Mouse (Mus musculus) MN1 (cell line): ENCODE data around the gene Fgf14.
A peak's percentile ranks its signal among the peaks of the same experiment; 100 is the strongest.
"Not testable (repeated sequence)": the region's sequence is repeated elsewhere in the genome, so short reads cannot be mapped to it uniquely, and the experiment has no call there.

ENCODE experiments used
- DNase-seq: peaks from one replicate; pipeline ENCODE4 v3.0.0-alpha.2; 2016; ENCODE audit warnings: low spot score

Gene Fgf14

DNA sequence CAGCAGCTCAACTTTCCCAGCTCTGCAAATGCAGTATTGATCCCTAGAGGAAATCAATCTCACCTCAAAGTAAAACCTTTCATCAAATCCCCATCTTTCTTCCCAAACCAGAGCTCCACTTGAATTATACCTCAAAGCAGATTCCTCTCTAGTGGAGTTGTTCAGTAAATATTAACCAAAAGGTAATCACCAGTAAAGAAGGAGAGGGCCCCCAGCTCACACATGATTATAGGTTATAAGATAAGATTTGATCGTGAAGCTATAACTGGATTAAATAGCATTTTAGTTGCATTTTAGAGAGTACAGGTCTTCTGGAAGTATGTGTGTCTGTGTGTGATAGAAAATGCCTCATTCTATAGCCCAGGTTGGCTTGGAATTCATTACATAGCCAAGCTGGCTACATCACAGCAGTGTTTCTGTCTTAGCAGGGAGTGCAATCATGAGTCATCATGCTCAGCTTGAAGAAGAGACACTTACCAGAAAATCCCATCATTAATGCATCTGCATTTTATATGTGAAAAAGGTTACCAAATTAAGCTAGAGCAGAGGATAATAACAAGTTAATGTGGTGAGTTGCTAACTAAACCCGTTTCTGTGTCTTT is 202.8 kb downstream of the Fgf14 start:
- DNase-seq: no peak

DNA sequence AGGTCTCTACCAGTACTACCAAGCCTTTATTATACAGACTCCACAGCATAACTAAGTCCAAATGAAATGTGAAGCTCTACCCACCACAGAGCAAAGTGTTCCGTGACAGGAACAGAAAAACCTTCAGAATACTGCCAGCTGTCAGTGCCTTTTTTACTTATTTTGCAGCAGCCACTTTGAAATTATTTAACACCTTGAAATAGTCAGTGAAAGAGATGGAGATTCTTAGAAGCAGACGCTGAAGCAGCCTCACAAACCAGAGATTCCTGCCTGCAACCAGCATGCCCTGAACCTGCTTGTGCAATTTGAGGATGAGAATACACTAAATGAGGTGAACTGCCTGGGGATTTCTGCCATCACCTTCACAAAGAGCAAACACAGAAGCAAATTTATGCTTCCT is 206.0 kb downstream of the Fgf14 start:
- no peak for DNase-seq

DNA sequence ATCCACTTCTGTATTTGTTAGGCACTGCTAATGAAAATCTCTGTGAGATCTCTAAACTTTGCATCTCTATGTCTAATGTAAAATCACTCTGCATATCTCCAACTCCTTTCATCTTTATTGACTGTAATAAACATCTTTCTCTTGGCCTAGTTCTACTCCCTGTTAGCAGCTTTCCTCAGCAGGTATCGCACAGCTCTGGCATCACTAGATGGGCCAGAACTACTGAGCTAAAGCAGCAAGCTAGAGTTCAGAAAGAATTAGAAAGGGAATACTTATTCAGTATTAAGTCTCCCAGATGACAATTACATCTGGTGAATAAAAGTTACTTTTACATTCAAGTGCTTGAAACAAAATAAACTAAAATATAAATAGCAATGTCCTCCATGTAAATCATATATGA is 221.8 kb downstream of the Fgf14 start:
- no peak for DNase-seq

DNA sequence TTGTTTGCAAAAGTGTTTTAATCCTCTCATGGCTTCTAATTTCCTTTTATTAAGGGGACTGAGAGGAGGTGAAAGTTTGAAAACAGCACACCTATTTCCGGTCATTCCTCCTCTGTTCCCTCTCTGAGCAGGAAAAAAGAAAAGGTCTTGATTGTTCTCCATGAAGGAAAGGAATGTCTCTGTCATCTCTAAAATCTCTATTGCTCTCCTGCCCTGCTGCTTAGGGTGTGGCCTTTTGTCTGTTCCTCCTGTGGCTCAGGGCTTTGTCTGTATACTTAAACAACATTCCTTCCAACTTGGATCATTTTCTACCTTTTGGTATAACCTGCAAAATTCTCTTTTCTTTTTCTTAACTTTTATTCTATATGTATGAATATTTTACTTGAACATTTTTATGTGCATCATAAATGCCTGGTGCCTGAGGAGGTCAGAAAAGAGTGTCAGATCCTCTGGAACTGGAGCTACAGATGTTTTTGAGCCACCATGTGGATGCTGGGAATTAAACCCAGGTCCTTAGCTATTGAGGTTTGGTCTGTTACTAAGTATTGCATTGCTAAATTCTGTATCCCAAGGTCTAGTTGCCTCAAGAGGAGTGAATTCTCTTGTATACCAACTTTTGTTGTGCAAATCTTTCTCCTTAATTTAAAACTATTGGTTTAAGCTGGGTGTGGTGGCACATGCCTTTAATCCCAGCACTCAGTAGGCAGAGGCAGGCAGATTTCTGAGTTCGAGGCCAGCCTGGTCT is 230.7 kb downstream of the Fgf14 start:
- no peak for DNase-seq

DNA sequence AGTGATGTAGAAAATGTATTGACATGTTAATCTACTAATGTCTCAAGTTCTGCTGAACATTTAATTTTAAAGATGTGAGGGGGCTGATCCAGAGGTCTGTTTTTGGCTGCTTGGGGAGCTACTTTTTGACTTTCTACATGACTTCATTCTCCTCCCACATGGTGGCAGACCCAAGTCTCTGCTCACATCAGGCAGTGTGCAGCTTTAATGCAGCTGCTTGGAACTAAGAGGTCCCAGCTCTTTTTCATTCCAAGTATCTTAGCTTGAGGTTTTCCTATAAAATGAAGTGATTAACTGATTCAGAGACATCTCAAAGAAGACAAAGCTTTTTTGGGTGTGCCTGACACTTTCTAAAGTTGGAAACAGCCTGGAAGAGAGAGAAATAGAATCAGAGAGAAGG is 232.1 kb downstream of the Fgf14 start:
- DNase-seq: no peak

DNA sequence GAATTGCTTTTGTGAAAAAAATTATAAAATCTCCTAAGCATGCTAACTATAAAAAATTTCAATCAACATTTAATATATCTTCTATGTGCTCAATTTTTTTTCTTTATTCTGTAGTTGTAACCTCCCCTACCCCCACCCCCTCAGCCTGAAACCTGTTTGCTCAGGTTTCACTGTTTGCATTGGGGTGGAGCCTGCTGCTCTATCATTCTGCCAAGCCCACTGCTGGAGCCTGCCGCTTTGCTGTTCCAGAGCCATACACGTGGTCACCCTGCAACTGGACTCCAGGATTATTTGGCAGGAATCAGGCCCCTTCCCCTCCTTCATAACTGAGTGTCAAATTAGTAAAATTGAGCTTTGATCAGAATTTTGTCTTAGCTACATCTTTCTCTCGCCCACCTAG is 237.6 kb downstream of the Fgf14 start:
- DNase-seq: not testable (repeated sequence)

DNA sequence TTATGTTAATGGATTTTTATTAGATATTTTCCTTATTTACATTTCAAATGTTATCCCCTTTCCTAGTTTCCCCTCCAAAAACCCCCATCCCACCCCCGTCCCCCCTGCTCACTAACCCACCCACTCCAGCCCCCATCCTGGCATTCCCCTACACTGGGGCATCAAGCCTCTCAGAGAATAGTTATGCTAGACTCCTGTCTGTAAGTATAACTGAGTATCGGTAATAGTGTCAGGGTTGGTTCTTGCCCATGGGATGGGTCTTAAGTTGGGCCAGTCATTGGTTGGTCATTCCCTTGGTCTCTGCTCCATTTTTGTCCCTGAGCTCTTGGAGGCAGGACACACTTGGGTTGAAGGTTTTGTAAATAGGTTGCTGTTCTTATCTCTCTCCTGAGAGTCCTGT is 265.0 kb downstream of the Fgf14 start:
- DNase-seq: no peak

DNA sequence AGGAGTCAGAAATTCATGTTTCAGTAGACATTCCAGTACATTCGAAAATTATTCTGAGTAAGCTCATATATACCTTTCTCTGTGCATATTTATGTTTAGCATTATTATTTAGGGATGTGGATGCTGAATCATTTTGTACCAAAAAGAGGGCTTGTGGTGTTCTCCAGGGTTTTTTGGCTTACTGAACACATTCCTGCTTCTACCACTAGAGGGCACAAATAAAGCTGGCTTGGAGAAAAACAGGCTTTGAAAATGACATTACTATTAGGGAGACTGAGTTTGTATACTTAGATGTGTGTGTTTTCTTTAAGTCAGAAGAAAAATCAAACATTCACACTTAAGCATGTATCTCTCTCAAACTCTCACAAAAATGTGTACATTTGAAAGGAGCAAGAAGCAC is 266.0 kb downstream of the Fgf14 start:
- peak; percentile 6 for DNase-seq

DNA sequence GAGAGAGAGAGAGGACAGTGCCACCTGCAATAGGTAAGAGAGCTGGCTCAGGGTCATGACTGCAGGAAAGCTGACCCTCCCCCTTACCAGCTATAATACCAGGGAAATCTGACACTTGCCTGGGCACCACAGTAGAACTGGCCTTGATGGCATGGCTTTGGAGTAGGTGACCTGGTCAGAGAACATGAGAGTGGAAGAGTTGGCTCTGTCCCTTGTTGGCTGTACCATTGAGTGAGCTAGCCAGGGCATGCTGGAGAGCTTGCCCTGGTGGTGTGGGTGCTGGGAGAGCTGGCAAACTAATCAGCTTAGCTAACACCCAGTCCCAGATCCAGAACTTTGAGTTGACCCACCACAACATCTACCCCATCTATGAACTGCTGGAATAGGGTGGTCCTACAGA is 348.5 kb downstream of the Fgf14 start:
- no peak for DNase-seq

DNA sequence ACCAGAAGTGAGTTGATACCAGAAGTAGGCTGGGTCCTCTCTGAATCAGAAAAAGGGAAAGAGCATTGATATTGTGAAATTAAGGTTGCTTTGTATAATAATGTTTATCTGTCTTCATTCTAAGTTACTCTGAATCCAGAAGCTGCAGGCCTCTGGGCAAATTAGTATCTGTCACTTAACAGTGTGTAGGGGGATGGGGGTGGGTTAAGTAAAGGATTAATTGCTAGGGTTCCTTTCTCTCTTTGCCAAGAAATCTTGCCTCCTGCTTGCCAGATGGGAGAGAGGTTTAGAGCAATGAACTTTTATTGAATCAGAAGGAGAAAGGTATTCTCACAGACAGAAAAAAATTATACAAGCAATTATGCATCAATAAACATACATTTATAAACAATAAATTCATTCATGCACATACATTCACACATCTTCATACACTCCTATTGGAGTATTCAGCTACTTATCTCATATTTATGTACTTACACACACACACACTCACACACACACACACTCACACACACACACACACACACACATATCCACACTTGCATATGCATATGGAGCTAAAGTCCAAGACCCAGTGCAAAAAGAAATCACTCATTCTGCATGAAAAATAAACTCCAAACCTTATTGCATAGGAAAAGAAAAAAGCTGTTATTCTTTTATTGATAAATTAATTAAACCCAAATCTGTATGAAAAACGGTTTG is 357.8 kb downstream of the Fgf14 start:
- DNase-seq: no peak

DNA sequence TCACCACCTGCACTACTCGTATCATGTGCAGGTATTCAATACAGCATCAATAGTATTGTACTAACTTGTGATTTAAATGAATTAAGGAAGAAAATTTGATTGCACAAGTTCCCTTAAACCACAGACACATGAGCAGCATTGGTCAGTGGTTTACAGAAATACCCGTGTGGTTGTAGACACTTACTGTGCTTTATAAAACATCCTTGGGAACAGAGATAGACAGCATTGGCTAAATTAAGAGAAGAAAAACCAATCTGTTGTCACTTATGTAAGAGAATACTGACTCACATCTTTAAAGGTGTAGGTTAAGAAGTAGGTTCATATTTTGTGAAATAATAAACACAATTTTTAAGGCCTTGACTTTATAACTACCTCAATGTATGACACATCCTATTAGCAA is 361.4 kb downstream of the Fgf14 start:
- DNase-seq: no peak

DNA sequence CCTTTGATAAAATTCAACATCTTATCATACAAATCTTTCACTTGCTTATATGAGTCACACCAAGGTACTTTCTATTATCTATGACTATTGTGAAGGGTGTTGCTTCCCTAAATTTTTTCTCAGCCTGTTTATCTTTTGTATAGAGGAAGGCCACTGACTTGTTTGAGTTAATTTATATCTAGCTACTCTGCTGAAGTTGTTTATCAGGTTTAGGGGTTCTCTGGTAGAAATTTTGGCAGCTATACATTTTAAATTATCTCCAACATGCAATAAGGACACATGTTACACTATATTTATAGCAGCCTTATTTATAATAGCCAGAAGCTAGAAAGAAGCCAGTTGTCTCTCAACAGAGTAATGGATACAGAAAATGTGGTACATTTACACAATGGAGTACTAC is 389.9 kb downstream of the Fgf14 start:
- DNase-seq: no peak

DNA sequence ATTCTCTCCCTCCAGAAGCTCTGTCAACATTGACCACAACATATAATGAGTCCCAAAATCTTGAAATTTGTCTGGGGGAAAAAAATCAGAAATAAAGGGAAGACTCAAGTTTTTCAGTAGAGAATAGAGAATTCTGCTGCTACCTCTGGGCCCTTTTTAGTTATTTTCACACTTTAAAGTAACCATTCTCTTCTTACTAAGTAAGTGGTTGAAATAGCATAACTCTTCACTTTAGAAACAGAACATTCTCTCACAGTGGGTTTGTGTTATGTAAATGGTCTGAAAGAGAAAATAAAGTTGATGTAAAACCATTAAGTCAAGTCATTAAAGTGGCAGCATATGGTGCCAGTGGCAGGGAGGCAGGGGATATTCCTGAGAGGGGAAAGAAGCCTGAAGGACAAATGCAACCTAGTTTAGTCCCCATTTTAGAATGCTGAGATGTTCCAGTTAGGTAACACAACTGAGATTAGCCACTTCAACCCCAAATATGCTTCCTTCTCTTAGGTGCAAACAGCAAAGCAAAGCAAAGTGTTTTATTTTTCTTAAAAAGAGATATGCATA is 398.5 kb downstream of the Fgf14 start:
- no peak for DNase-seq

DNA sequence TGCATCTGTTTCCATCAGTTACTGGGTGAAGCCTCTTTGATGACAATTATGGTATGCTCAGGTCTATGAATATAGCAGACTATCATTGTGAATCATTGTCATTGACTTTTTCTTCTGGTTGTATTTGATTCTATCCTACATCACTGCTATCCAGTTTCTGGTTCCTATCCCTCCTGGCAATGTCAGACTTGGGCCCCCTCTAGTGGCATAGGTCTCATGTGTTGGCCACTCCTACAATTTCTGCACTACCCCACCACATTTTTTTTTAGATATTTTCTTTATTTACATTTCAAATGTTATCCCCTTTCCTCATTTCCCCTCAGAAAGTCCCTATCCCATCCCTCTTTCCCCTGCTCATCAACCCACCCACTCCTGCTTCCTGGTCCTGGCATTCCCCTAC is 409.9 kb downstream of the Fgf14 start:
- DNase-seq: no peak

DNA sequence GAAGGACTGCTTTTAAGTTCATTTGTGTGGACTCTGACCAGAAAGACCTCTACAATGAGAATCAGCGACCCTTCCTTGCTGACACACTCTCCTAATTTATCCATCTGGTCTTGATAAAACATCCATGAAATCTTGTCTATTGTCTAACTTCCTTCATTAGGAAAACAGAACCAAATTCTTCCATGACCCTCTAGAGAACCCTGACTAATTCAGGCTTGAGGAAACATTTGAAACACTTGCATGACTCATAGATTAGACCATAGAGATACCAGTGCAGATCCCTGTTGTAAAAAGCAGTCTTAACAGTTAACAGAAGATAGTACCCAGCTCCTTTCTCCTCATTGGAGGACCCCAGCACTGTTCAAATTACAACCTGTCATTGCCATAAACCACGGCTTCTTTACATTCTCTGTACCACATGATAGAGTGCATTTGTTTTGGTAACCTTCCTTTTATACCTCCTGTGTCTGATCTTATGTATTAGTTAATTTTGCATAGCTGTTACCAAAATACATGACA is 412.3 kb downstream of the Fgf14 start:
- DNase-seq: peak; percentile 57

DNA sequence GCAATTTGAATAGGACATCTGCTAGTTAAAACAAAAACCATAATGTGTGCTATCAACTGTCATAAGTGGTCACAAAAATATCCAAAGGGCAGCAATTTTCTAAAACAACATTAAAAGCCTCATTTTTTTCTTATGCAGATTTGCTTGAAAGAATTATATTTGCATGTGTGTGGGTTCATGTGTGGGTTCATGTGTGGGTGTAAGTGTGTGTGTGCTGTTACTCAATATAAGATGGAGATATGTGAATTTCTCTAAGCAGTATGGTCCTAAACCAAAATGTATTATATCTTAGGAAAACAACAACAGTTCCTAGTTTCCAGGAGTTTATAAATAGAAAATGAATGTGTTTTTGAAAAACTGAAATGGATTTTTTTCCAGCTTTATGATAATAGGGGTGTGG is 413.7 kb downstream of the Fgf14 start:
- no peak for DNase-seq

DNA sequence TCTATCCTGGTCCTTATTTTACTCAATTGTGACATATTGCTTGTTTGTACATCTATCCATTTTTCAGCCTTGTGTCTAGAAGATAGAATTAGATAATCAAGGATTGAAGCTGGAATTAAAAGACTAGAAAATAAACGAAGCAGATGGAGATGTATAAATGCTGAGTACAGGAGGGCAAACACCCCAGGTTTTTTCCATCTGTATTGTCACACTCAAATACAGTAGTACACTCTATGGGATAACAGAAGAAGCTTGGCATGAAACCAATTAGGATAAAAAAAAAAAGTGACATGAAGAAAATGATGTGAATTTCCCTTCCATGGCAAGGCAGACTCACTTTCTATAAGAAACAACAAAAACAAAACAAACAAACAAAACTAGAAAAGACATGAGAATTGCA is 429.4 kb downstream of the Fgf14 start:
- DNase-seq: no peak

DNA sequence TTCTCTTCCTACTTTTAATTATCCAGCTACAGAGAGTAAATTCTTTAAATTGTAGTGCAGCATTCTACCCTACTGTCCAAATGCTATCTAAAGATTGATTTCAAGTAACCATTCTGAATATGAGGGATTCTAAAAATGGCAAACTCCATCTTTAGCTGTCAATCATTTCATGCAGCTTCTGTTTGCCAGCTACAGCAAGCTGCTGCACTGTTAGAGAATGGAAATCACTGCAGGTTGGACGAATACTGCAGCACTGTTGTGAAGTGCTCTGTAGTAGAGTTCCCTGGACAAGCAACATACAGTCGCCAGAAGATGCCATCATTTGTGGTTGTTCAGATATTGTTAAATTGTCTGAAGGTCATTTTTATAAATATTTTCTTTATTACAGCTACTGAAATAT is 453.5 kb downstream of the Fgf14 start:
- DNase-seq: no peak

DNA sequence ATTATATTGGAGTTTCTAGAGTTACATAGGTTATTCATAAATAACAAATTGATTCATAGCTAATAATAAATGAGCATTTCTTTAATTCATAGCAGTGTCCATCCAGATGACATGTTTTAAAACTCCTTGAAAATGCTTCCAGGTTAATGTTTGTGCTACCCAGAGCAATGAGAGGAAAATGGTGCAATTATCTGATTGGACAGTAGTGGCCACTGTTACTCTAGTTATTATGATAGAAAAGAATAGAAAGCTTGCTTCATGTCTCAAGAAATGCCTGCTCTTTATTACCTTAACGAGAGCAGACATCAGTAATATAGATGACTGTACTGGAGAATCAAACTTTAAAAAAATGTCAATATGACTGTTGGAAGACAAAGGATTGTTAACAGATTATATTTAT is 454.5 kb downstream of the Fgf14 start:
- DNase-seq: peak; percentile 66

DNA sequence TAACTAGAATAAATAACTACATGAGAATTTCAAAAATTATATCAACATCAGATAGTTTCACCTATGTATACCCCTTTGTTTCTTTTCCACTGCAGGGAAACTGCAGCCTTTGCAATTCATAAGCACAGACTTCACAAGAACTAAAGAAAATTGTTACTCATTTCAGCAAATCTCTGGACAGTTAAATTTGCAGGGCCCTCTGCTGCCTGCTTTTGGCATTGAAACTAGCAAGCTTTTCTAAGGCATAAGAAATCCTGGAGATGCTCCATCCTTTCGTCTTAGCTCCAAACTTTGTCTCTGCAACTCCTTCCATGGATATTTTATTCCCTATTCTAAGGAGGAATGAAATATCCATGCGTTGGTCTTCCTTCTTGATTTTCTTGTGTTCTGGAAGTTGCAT is 455.9 kb downstream of the Fgf14 start:
- no peak for DNase-seq

DNA sequence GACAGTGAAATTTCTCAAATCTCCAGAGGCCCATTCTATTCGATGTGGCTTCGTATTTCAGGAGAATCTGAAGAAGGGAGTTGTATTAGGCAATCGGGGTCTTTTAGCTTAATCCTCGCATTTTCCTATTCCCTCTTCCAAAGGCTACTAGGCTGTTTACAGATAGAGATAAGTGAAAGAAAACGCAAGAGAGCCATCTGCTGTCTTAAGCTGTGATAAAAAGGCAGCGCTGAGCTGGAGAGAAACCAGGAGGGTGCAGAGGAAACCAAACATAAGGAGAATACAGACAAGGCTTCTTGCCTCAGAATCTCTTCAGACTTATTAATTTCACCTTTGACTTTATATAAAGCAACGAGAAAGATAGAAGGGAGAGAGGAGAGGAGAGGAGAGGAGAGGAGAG is 481.1 kb downstream of the Fgf14 start:
- DNase-seq: peak; percentile 51

DNA sequence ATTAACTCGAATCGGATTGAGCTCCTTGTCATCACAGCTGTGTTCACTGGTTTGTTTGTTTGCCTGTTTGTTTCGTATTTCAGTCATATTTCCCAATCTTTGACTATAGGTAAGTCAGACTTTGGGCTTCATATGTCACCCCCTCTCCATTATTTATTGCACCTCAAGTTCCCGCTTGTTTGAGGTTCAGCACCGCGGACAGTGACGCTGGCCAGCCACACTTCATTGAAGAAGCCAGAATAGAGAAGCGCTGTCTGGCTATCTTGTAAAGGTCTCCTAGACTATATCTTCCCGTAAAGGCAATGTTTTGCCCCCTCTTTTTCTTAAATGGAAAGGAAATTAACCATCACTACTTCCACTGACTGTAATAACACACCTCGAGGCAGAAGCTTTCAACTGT is 481.6 kb downstream of the Fgf14 start:
- DNase-seq: no peak

DNA sequence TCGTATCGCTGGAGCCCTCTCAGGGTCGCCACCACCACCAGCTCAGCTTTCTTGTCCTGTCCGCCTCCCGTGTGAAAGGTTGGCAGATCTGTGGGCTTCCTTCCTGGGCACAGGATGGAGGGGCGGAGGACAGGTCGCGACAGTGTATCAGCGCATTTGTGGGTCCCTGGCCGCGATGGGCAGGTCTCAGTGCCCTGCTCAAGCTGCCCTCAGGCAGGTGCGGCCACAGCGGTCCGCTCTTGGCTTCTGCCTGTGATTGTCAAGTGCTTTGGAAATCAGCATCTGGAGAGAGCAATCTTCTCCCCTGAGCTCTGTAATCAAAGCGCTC is 484.1 kb downstream of the Fgf14 start:
- no peak for DNase-seq
